Mouse (Mus musculus) intestine, postnatal 0 days (tissue): ENCODE measurements around the gene Olfr1371. TPM values are rescaled to one million over a fixed set of nuclear protein-coding genes. Genes with fewer than 3 reads are reported as not detected.
"Not testable (repeated sequence)": the region's sequence is repeated elsewhere in the genome, so short reads cannot be mapped to it uniquely, and the experiment has no call there.

Source experiments
- ATAC-seq: fragments of 200-750 bp; cut with Nextera tagmentation; 2 replicates; pipeline ENCODE4 v1.8.0; 2017; ENCODE audit warnings: mild to moderate bottlenecking, moderate TSS enrichment, moderate library complexity
- H3K27ac ChIP-seq: fragments of 300-500 bp; sonication (generic); 2 replicates; pipeline ENCODE4 v1.5.1; 2014; ENCODE audit warnings: mild to moderate bottlenecking, low read depth, low read length, moderate library complexity
- H3K27me3 ChIP-seq: fragments of 300-500 bp; sonication (generic); replicated peaks from 2 replicates; pipeline ENCODE4 v1.6.1; 2014; ENCODE audit warnings: low read length, mixed read lengths; ENCODE audit not compliant: control insufficient read depth, insufficient read depth
- H3K36me3 ChIP-seq: fragments of 300-500 bp; sonication (generic); 2 replicates; pipeline ENCODE4 v1.6.1; 2014; ENCODE audit warnings: mild to moderate bottlenecking, moderate library complexity; ENCODE audit not compliant: control insufficient read depth, insufficient read depth
- H3K4me1 ChIP-seq: fragments of 300-500 bp; sonication (generic); replicated peaks from 2 replicates; pipeline ENCODE4 v1.6.1; 2014; ENCODE audit warnings: antibody characterized with exemption, low read length, mixed read lengths; ENCODE audit not compliant: control insufficient read depth, insufficient read depth
- H3K4me2 ChIP-seq: fragments of 300-500 bp; sonication (generic); replicated peaks from 2 replicates; pipeline ENCODE4 v1.6.1; 2014; ENCODE audit warnings: low read depth, mild to moderate bottlenecking, moderate library complexity
- H3K4me3 ChIP-seq: fragments of 300-500 bp; sonication (generic); 2 replicates; pipeline ENCODE4 v1.5.1; 2014; ENCODE audit warnings: low read depth, low read length
- H3K9ac ChIP-seq: fragments of 300-500 bp; sonication (generic); 2 replicates; pipeline ENCODE4 v1.6.1; 2014; ENCODE audit warnings: mild to moderate bottlenecking, low read depth, low read length
- H3K9me3 ChIP-seq: fragments of 300-500 bp; sonication (generic); 2 replicates; pipeline ENCODE4 v1.6.1; 2016; ENCODE audit warnings: mixed run types; ENCODE audit not compliant: control insufficient read depth
- CTCF ChIP-seq: sonication (generic); IDR thresholded peaks from 2 replicates; pipeline ENCODE4 v1.5.1; 2016; ENCODE audit warnings: low read depth, mild to moderate bottlenecking, control low read depth, antibody characterized with exemption, moderate library complexity
- WGBS: fragments of 180-500 bp; shearing (Covaris S2); extraction: QIAGEN DNeasy Blood & Tissue Kit; methylation state at CpG from one replicate; pipeline ENCODE4 v1.1.7; 2014; 5-methylcytosine and 5-hydroxymethylcytosine counted together
- polyA plus RNA-seq: library from polyadenylated mRNA; unstranded; fragments of >200 nt; fragmentation: Nextera tagmentation; extraction: Ambion mirVana; gene quantifications from 2 replicates; pipeline ENCODE4 v1.2.1, GENCODE M21; 2015

Gene Olfr1371
- polyA plus RNA-seq, 1 experiment from 2014 or later, result not detected

DNA sequence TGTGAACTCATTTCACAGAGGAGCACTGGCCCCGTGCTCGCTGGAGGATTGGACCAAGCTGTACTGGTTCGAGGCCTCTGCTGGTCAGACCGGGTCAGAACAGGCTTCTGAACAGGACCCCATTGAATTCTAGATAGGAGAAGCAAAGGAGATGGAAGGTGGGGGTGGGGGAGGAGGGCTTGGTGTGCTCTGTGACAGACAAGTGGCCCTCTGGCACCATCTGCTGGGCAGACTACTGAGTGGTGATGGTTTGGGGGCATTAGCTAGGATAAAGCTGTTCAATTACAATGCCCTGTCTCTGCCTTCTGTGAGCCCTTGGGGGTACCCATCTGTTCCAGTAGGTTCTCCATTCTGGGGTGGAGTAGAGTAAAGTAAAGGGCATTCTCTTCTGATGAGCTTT is 6.5 kb upstream of the Olfr1371 start:
- Histone ChIP-seq H3K9me3 (no peaks in the 10 kb centered on the region), H3K36me3 (no peaks in the 10 kb centered on the region), H3K9ac (no peak overlapping the region), H3K27me3 (no peaks in the 10 kb centered on the region), H3K4me3 (no peak overlapping the region), H3K27ac (no peak overlapping the region), H3K4me2 (peak overlapping the region; percentile 40; the same call in 1 of the 2 replicates), H3K4me1 (no peaks in the 10 kb centered on the region)
- peak; percentile 94 for TF ChIP-seq CTCF
- 5% methylated on average over 4 of the region's 4 CpGs for WGBS
- no peak for ATAC-seq

DNA sequence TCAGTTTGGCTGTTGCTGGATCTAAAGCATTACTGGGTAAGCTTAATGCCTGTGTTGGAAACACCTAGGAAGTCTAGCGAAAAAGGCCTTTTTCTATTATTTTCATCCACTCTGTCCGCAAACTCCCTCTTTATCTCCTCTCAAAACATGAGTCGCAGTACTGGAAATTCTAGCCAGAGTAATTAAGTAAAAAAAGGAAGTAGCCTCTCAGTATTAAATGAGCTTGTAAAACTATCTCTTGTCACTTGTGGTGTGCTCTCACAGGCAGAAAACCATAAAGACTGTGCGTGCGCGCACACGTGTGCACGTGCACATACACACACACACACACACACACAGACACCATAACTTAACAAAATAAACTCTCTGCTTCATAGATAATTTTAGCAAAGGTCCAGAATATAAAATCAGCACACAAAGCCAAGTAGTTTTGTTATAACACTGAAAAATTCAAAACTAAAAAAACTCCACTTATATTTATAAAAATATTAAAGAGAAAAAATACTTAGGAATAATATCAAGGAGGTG is 17.2 kb downstream of the Olfr1371 start:
- H3K27me3 ChIP-seq, result not testable (repeated sequence)

DNA sequence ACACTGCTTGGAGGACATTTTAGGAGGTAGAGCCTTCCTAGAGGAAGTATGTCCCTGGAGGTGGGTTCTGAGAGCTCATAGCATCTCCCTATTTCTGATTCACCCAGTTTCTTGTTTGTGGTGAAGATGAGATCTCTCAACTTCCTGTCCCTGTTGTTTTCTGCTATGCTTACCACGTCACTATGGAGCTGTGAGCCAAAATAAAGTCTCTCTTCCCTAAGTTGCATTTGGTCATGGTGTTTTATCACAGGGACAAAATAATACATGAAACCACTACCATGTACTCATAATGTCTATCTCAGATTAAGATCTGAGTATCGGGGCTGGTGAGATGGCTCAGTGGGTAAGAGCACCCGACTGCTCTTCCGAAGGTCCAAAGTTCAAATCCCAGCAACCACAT is 33.1 kb downstream of the Olfr1371 start:
- H3K36me3 ChIP-seq, H3K4me2 ChIP-seq, H3K27ac ChIP-seq, H3K4me3 ChIP-seq, ATAC-seq, H3K4me1 ChIP-seq, H3K27me3 ChIP-seq, H3K9ac ChIP-seq, H3K9me3 ChIP-seq: not testable (repeated sequence)
- WGBS, result 85% methylated on average over 4 of the region's 4 CpGs

More for the DNA sequence above, 17.2 kb downstream of the Olfr1371 start:
- not testable (repeated sequence) for H3K36me3 ChIP-seq, H3K9ac ChIP-seq, H3K9me3 ChIP-seq, ATAC-seq, H3K27ac ChIP-seq, H3K4me2 ChIP-seq, H3K4me1 ChIP-seq, H3K4me3 ChIP-seq
- whole genome bisulfite sequencing, result 86% methylated on average over 8 of the region's 8 CpGs

DNA sequence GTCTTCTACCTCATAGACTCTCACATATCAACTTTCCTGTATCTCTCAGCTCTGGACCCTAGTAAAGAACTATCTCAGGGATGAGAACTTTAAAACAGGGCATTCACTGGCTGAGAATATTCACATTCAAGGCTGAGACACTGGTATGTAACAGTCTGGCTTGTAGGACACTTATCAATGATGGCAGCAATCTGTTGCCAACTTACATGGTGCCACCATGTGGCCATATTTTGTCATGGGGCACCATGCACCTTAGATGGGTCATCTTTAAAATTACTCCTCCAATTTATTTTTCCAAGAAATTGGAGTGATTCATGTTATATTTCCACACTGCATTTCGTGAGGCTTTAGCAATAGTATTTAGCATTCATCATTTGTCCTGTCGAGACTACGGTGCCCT is 33.9 kb downstream of the Olfr1371 start:
- WGBS, result no CpG with 5 or more reads among the region's 3 CpGs
- not testable (repeated sequence) for H3K4me1 ChIP-seq, H3K27me3 ChIP-seq, H3K4me2 ChIP-seq, H3K4me3 ChIP-seq, H3K9ac ChIP-seq, H3K27ac ChIP-seq, ATAC-seq, H3K9me3 ChIP-seq, H3K36me3 ChIP-seq
- TF ChIP-seq CTCF, result peak; percentile 34

DNA sequence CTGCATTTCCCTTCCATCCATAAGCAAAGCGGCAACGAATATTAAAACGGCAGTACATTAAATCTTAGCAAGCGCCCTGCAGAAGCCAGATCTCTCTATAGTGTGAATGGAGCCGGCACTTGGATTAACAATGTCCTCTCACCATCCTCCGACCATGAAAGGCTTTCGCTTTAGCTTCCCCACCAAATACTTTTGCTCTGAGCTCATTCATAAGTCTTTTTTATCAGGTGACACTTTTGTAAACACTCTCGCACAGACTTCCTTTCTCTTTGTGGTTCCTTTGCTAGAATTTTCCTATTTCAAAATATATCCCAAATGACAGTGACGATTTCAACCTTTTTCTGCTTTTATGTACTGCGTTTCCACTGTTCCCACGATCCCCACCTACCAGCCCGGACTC is 45.3 kb downstream of the Olfr1371 start:
- 10% methylated on average over 12 of the region's 12 CpGs for WGBS

DNA sequence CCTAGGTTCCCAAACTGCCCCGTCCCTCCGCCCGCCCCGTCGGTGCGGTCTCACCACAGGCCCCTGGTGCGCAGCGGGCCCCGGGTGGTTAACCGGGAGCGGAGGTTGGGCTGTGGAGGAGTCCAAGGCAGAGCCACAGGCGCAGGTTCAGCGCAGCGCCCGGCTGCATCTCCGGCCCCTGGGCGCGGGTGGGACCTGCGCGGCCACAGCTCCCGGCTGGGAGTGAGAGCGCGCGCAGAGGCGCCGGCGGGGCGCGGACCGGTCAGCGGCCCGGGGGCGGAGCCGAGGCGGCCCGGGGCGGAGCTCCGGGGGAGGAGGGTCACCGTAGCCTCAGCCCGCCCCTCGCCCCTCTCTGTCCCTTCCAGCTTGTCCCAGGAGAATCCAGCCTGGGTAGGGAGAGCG is 45.9 kb downstream of the Olfr1371 start:
- peak; percentile 43; the same call in 1 of the 2 replicates for ATAC-seq
- WGBS, result 0% methylated on average over 29 of the region's 42 CpGs
- not testable (repeated sequence) for H3K9me3 ChIP-seq, H3K36me3 ChIP-seq, H3K27me3 ChIP-seq, H3K9ac ChIP-seq, H3K27ac ChIP-seq, H3K4me1 ChIP-seq
- Histone ChIP-seq H3K4me2 (peak overlapping the region; percentile 87), H3K4me3 (peak overlapping the region; percentile 50)

More for the DNA sequence above, 45.3 kb downstream of the Olfr1371 start:
- no peak for TF ChIP-seq CTCF
- peak overlapping the region; percentile 50 for H3K4me3 ChIP-seq
- peak overlapping the region; percentile 87 for H3K4me2 ChIP-seq
- no peak for ATAC-seq
- H3K9me3 ChIP-seq, result no peaks in the 10 kb centered on the region
- no peaks in the 10 kb centered on the region for H3K36me3 ChIP-seq
- no peak overlapping the region for H3K27ac ChIP-seq
- peaks cover 3% of the 10 kb centered on the region; the same call in 1 of the 2 replicates for H3K27me3 ChIP-seq
- H3K4me1 ChIP-seq, result no peaks in the 10 kb centered on the region
- H3K9ac ChIP-seq, result no peak overlapping the region

DNA sequence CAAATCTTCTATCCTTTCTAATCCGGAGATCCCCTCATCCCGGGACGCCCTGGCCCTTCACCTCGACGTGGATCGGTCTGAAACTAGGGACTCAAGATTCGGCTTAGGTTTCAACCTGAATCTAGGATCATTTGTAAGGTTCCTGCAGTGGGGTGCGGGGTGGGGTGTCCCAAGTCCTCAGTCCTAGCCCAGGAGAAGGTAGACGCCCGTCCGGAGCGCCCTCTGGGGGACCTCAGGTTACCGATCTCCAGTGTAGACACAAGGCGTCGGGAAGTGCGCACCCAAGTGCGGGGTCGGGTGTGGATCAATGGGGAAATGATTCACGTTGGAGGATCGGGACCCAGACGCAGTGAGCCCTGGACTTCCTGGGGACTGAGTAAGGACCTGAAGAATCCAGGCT is 46.7 kb downstream of the Olfr1371 start:
- H3K27ac ChIP-seq, result no peak overlapping the region
- peaks cover 3% of the 10 kb centered on the region; the same call in 1 of the 2 replicates for H3K27me3 ChIP-seq

More for the DNA sequence above, 46.7 kb downstream of the Olfr1371 start:
- Histone ChIP-seq H3K36me3 (no peaks in the 10 kb centered on the region), H3K4me2 (peak overlapping the region; percentile 87), H3K4me3 (peak overlapping the region; percentile 50), H3K9ac (no peak overlapping the region), H3K4me1 (no peaks in the 10 kb centered on the region), H3K9me3 (no peaks in the 10 kb centered on the region)
- WGBS, result under 1% methylated on average over 21 of the region's 21 CpGs
- TF ChIP-seq CTCF, result peak; percentile 40; the same call in 1 of the 2 replicates
- ATAC-seq, result 0 out of 2 replicates have a peak, but pooled peaks have one; percentile 16
